7 mouse cellular contexts compared by ENCODE assay signal in genomic region chrX:94635961-94636563, GRCm38 (mm10). TPM values are rescaled to one million over a fixed set of nuclear protein-coding genes. Genes with fewer than 3 reads are reported as not detected.
DNase-seq lines count a peak whose midpoint lies in the region; ATAC-seq and TF ChIP-seq lines count a peak whose summit lies in the region.

Gspt2 (plus strand) TSS chrX:94636069.

- no peak for TF ChIP-seq CTCF in gastrocnemius, adult 2 months (IDR thresholded peaks at IDR 0.05)

- ATAC-seq in megakaryocyte, adult 5-6 weeks (ENCODE audit: poor library complexity, severe bottlenecking), result peak; percentile 91

- H3K4me3 ChIP-seq in gastrocnemius, adult 2 months, result peak within 1 kb of the TSS; percentile 66

- peak within 1 kb of the TSS; percentile 43 for H3K27ac ChIP-seq in gastrocnemius, adult 2 months

- intact Hi-C loops in gastrocnemius, adult 2 months (cut with DNase I), result no loop called here
- intact Hi-C loops in left cerebral cortex, postnatal 10 days (cut with DNase I), result no loop called here

- peak; percentile 74 for DNase-seq in adrenal gland, postnatal 14 days
- peak; percentile 47 to 62 for DNase-seq in cerebellum, postnatal 36 days
- peak; percentile 47 for DNase-seq in gastrocnemius, adult 2 months
- DNase-seq in hindlimb bud, embryonic 11.5 days (ENCODE audit: extremely low spot score, low read depth, low spot score), result peak; percentile 14
- DNase-seq in left cerebral cortex, postnatal 10 days (ENCODE audit: extremely low spot score in 1 of 2, low spot score in 2 of 2), result peak; percentile 43 to 60
- DNase-seq in right cerebral cortex, postnatal 10 days (ENCODE audit: low spot score in 2 of 2), result peak; percentile 75 to 76

RNA-seq across cellular contexts. Expression of gene Gspt2, which starts in this region (rescaled TPM):
- 9.8 and 10.4 TPM in 2 replicates for total RNA-seq in adrenal gland, postnatal 14 days (2021)
- under 1 TPM; 0.15 to 0.28 TPM for total RNA-seq in gastrocnemius, adult 2 months (2021)
- 10 to 100 TPM; 34.4 to 38.6 TPM for total RNA-seq in left cerebral cortex, postnatal 10 days (2021)
- total RNA-seq in megakaryocyte, adult 5-6 weeks (2015), result 8.1 and 8.6 TPM in 2 replicates
- total RNA-seq in megakaryocyte, adult 5-6 weeks (2017), result 8.0 and 9.2 TPM in 2 replicates

Comparison
In these comparisons a context has a peak if more than half of its experiments do, and no peak if none do; other contexts are left out.
1. Peak in every context shown above with its lines: DNase-seq, ATAC-seq, H3K4me3 ChIP-seq and H3K27ac ChIP-seq.
2. Peak in DNase-seq, H3K4me3 ChIP-seq and H3K27ac ChIP-seq in gastrocnemius, adult 2 months; RNA of the gene not detected or under 1 TPM.
3. DNase-seq: peak in every context shown above with its lines; median percentile 76 in right cerebral cortex, postnatal 10 days; 74 in adrenal gland, postnatal 14 days; 54 in cerebellum, postnatal 36 days; 52 in left cerebral cortex, postnatal 10 days; 47 in gastrocnemius, adult 2 months; 14 in hindlimb bud, embryonic 11.5 days.